Mouse (Mus musculus): Measurements from ENCODE around the gene Pmfbp1. TPM values are rescaled to one million over a fixed set of nuclear protein-coding genes. Genes with fewer than 3 reads are reported as not detected.

Pmfbp1 gene
- total RNA-seq, 2 experiments from 2014 or later = 0.27 to 0.29 TPM

DNA sequence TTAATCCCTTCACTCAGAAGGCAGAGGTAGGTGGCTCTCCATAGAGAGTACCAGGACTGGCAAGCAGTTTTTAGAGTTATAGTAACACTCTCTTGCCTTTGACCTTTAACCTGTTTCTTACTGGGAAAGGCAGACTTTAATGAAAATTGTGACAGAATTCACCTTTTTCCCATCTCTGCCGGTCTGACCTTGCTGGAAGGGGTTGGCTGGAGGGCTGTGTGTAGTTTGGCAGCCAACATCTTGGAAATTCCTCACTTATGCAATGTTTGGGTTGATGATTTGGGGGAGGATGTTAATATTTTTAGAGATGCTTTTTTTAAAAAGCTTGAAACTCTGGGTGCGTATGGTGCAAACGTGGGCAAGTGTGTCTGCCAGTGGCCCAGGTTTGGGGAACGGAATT is 90.5 kb downstream of the Pmfbp1 start:
- no peak for DNase-seq (ENCODE audit: low spot score in 2 of 2)

DNA sequence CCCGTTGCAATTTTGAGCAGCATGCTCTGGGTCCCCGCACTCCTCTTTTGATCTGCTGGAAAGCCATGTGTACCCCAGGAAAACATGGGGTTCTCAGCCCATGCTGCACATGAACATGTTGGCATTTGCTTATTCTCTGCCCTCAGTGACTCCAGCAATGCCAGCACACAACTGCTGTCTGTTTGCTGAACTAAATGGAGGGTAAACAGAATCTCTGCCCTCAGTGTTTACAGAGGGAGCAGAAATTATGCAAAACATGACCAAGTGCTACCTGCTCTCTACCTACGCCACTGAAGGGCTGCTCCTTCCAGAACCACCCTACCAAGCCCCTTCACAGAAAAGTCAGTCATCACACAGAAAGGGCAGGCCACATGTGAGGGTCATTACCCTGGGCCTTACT is 91.0 kb downstream of the Pmfbp1 start:
- DNase-seq (ENCODE audit: low spot score in 2 of 2) = no peak

More for the DNA sequence above, 90.5 kb downstream of the Pmfbp1 start:
- intact Hi-C loops (cut with DNase I) = no loop called here

DNA sequence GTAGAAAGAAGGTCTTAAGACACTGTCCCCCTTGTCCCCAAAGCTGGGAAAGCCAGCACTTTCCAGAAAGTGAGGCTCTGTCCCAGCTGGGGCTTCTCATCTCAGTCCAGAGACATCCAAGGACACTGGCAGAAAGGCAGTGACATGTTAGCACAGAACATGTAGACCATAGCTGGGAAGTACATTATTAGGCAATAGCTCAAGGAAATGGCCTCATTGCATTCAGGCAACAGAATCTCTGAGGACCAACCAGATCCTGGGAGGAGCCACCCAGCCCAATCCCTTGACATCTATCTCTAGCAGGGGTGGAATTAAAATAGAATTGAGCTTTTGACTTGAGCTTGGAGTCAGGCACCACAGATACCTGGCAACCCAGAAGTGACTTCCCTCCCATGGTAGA is 91.8 kb downstream of the Pmfbp1 start:
- DNase-seq (ENCODE audit: low spot score in 2 of 2) = no peak
- intact Hi-C loops (cut with DNase I) = no loop called here

More for the DNA sequence above, 91.0 kb downstream of the Pmfbp1 start:
- intact Hi-C loops (cut with DNase I) = no loop called here

DNA sequence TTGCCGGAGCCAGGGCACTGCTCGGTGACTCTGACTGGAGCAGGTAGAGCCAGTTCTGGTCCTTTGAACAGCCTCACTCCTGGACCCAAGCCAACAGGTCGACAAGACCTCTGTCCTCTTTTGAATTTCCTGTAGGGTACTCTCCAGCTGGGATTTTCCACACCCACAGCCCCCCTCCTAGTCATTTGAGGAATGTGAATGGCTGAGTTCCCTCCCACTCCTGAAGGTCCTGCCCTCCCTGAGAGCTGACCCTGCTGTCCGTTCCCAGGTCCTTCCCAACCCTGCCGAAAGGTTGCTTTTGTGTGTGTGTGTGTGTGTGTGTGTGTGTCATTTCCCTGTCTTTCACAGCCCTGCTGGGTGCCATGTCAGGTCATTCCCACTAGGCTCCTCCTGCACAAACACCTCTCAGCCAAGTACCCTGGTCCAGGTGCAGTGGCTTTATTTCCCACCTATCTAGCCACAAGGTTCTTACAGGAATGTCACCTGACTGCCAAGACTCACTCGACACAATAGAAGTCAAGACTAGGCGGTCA is 93.2 kb downstream of the Pmfbp1 start:
- intact Hi-C loops (cut with DNase I) = no loop called here
- DNase-seq (ENCODE audit: low spot score in 2 of 2) = no peak

DNA sequence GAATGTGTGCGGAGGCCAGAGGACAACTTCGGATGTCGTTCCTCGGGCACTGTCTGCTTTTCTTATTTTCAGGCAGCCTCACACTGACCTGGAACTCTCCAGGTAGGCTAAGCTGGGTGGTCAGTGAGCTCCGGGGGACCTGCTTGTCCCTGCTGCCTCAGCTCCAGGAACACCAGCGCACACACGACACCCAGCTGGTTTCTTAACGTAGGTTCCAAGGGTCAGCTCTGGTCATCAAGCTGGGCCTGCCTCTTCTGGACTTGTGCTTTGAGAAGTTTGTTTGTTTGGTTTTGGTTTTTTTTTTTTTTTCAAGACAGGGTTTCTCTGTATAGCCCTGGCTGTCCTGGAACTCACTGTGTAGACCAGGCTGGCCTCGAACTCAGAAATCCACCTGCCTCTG is 97.1 kb downstream of the Pmfbp1 start:
- intact Hi-C loops (cut with DNase I) = no loop called here
- no peak for DNase-seq (ENCODE audit: low spot score in 2 of 2)

DNA sequence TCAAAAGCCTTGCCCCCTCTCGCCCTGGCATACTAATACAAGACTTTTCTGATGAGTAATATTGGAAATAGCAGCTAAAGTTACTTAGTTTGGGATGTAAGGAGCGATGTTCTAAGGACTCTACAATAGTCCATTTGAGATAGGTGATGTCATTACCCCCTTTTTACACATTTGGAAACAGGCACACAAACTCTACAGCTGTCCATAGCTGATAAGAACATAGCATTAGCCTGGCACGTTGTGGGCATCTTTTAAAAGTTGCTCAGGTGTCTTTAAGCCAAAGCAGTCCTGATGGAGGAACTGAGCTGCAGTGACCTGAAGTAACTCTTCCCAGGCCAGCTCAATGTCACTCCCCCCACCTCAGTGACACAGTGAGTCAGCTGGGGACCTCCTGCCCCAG is 97.5 kb downstream of the Pmfbp1 start:
- DNase-seq (ENCODE audit: low spot score in 2 of 2) = no peak
- intact Hi-C loops (cut with DNase I) = no loop called here

DNA sequence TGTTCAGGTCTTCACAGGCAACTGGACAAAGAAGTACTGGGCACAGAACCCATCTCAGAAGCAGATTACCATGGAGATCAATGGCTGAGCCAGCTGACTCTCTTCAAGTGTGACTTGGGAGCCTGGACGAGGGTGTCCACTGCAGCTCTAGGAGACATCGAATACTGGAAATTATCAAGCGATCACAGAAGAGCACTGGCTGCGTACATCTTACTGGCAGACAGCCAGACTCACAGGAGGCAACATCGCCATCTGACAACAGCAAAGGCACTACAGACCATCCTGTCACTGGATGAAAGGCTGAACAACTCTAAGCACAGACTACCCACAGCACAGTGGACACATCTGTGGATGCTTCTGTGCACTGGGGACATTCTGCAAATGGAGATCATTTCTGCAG is 98.3 kb downstream of the Pmfbp1 start:
- intact Hi-C loops (cut with DNase I) = no loop called here
- DNase-seq (ENCODE audit: low spot score in 2 of 2) = no peak

Other genes starting within 250 kb of the Pmfbp1 start
- 10 to 100 TPM; 29.8 to 30.6 TPM for gene Dhx38, start 71.8 kb downstream of the Pmfbp1 start, total RNA-seq (2021)
- gene Txnl4b, start 71.9 kb downstream of the Pmfbp1 start, total RNA-seq (2021) = 10 to 100 TPM; 14.0 to 16.6 TPM
- not detected for gene Hp, start 85.1 kb downstream of the Pmfbp1 start, total RNA-seq (2021)
- 10 to 100 TPM; 18.1 to 19.3 TPM for gene Dhodh, start 114.6 kb downstream of the Pmfbp1 start, total RNA-seq (2021)
- gene Pkd1l3, start 120.5 kb downstream of the Pmfbp1 start, total RNA-seq (2021) = 1 to 10 TPM in 1 of 2 experiments, under 1 TPM in 1; 0.93 to 1.3 TPM
- gene Ist1, start 199.2 kb downstream of the Pmfbp1 start, total RNA-seq (2021) = 10 to 100 TPM; 68.7 to 75.7 TPM
- gene Zfp821, start 211.5 kb downstream of the Pmfbp1 start, total RNA-seq (2021) = 10 to 100 TPM; 45.3 to 46.4 TPM
- 10 to 100 TPM; 41.0 to 41.8 TPM for gene Atxn1l, start 243.7 kb downstream of the Pmfbp1 start, total RNA-seq (2021)

Measured in left cerebral cortex, postnatal 36 days (tissue).